Mouse (Mus musculus) G1E (cell line): Measurements from ENCODE around the gene Lin54. TPM values are rescaled to one million over a fixed set of nuclear protein-coding genes. Genes with fewer than 3 reads are reported as not detected.
A peak's percentile ranks its signal among the peaks of the same experiment; 100 is the strongest.

ENCODE experiments used
- ATAC-seq: 2 replicates; pipeline ENCODE4 v1.8.0; 2016; ENCODE audit warnings: mild to moderate bottlenecking; ENCODE audit not compliant: insufficient number of reproducible peaks, poor library complexity, low FRiP score, severe bottlenecking; ENCODE audit errors: extremely low read depth
- DNase-seq: peaks from one replicate; pipeline ENCODE4 v3.0.0; 2012; ENCODE audit warnings: low spot score
- H3K27me3 ChIP-seq: 2 replicates; pipeline ENCODE4 v1.6.1; 2012; ENCODE audit warnings: mild to moderate bottlenecking, low read length, inconsistent platforms; ENCODE audit not compliant: insufficient read depth
- H3K36me3 ChIP-seq: replicated peaks from 2 replicates; pipeline ENCODE3; 2012; ENCODE audit warnings: mild to moderate bottlenecking, inconsistent platforms
- H3K4me1 ChIP-seq: 2 replicates; pipeline ENCODE4 v1.6.1; 2012; ENCODE audit warnings: low read depth, low read length, inconsistent platforms, mixed read lengths; ENCODE audit not compliant: insufficient read depth
- H3K4me3 ChIP-seq: 2 replicates; pipeline ENCODE4 v1.5.1; 2012; ENCODE audit warnings: low read depth, mild to moderate bottlenecking, inconsistent platforms, low read length, moderate library complexity, mixed read lengths
- H3K9me3 ChIP-seq: replicated peaks from 2 replicates; pipeline ENCODE4 v1.6.1; 2012; ENCODE audit warnings: inconsistent platforms
- CTCF ChIP-seq: IDR thresholded peaks from 2 replicates; pipeline ENCODE4 v1.5.1; 2012; ENCODE audit warnings: low read depth, low read length, inconsistent platforms, mixed read lengths
- GATA1 ChIP-seq: IDR thresholded peaks from 2 replicates; pipeline ENCODE4 v1.6.1; 2012; ENCODE audit warnings: borderline replicate concordance, low read length, inconsistent platforms, mixed read lengths
- GATA2 ChIP-seq: IDR thresholded peaks from 2 replicates; pipeline ENCODE4 v1.6.1; 2012; ENCODE audit warnings: low read depth, low read length, inconsistent platforms, borderline replicate concordance
- POLR2AphosphoS5 ChIP-seq: IDR thresholded peaks from 2 replicates; pipeline ENCODE4 v1.6.1; 2012; ENCODE audit warnings: low read depth, low read length, inconsistent platforms; ENCODE audit not compliant: insufficient replicate concordance
- TAL1 ChIP-seq: conservative IDR thresholded peaks from 2 replicates; pipeline ENCODE4 v1.6.1; 2012; ENCODE audit warnings: low read depth, low read length, inconsistent platforms, mixed read lengths
- polyA plus RNA-seq: library from polyadenylated mRNA; stranded (reverse); fragments of >175 nt; gene quantifications from 2 replicates; pipeline ENCODE4 v1.2.3, GENCODE M21; 2012
- total RNA-seq, 2 experiments: library from RNA; stranded (forward) in 1 of 2; stranded (reverse) in 1 of 2; fragments of 200-1000 nt in 1 of 2; fragments of >200 nt in 1 of 2; fragmentation: Nextera tagmentation in 1 of 2; gene quantifications; 2 replicates each; pipeline ENCODE4 v1.2.3; 2014 to 2017

Lin54 gene
- total and polyA plus RNA-seq, 3 experiments: 2.7 to 80.4 (median 76.0) TPM

DNA sequence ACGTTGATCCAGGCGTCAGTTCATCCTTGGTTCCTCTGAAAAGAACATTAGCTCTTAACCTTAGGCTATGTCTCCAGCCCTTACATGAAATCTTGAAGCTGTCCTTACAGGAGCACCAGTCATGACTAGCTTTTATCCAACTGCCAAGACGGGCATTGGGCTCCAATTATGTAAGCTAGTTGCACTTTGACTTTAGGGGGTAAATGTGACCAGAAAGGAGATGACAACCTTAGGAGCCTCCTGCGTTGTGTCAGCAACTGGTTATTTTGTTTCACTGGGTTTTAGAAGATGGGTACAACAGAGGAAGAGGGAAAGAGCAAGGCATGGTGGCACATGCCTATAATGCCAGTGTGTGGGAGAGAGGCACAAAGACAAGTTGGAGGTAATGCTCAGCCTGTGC lies 81.6 kb downstream of the Lin54 start:
- ATAC-seq: no peak
- H3K4me3 ChIP-seq: no peak overlapping the region
- DNase-seq: no peak
- no peaks in the 10 kb centered on the region for H3K9me3 ChIP-seq
- no peaks in the 10 kb centered on the region for H3K27me3 ChIP-seq
- TF ChIP-seq TAL1 (no peak), POLR2AphosphoS5 (peak; percentile 27; the same call in 1 of the 2 replicates), GATA1 (no peak), GATA2 (no peak), CTCF (no peak)
- H3K4me1 ChIP-seq: peaks cover 51% of the 10 kb centered on the region
- H3K36me3 ChIP-seq: peaks cover 65% of the 10 kb centered on the region

DNA sequence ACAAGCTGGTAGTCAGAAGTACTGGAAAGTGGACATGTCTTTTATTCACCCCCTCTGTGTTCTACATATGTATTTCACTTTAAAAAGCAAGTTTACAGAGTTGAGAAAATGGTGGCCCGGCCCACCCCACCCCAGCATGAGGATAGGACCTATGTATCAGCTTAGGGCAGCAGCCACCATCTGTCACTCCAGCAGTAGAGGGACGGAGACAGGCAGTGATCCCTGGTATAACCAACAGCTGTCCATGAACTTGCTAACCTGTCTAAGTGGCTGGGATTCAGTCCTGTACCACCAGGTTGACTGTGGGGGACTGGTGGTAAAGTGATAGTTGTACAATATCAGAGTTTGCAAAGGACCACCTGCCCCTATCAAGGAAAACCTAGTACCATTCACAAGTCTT lies 82.4 kb downstream of the Lin54 start:
- ATAC-seq (no peak), DNase-seq (no peak)
- H3K4me3 ChIP-seq: no peak overlapping the region
- H3K4me1 ChIP-seq: peaks cover 48% of the 10 kb centered on the region
- H3K9me3 ChIP-seq: no peaks in the 10 kb centered on the region
- H3K27me3 ChIP-seq: no peaks in the 10 kb centered on the region
- TF ChIP-seq POLR2AphosphoS5: no peak
- TF ChIP-seq GATA2: no peak
- no peak for TF ChIP-seq CTCF
- no peak for TF ChIP-seq TAL1
- no peak for TF ChIP-seq GATA1
- peaks cover 62% of the 10 kb centered on the region for H3K36me3 ChIP-seq

DNA sequence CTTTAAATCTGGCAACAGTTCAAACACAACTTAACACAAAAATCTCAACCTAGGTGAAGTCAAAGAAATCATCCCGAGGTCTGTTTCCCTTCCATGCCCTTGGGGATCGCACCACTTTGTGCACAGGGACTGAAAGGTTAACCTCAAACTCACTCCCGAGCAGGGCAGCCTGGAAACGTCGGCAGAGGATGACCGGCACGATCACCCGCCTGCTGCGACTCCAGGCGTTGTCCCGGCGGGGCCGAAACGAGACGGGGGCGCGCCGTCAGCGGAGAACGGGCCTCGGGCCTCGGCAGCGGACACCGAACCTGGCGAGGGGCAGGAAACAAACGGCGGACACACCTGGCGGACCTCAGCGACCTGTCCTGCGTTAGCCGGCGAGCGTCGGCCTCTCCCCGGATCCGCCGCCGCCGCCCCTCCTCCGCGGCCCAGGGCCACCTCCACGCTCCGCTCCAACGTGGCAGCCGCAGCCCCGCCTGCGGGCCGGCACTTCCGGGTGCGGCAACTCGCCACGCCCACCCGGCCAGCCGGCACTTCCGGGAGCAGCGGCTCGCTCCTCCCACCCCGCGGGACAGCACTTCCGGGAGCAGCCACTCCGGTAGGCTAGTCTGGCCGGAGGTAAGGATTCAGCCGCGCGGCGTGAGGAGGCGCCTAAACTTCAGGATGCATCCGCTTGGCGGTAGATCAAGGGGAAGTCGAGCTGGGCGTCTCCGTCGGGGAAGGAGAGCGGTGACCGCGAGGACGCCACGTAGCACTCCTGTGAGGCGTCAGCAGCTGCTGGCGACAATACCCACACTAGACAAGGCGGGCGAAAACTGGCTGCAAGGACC lies 84.5 kb downstream of the Lin54 start, which contains the start of gene Sec31a:
Gene Sec31a (minus strand): TSS at position 474 of the 830 bp plus-strand sequence.
- Histone ChIP-seq H3K4me3 (peak within 1 kb of the TSS; percentile 99), H3K4me1 (peaks cover 36% of the 10 kb centered on the region), H3K9me3 (no peaks in the 10 kb centered on the region), H3K27me3 (no peaks in the 10 kb centered on the region), H3K36me3 (peaks cover 53% of the 10 kb centered on the region)
- ATAC-seq (peak; percentile 91), DNase-seq (peak; percentile 94)
- TF ChIP-seq POLR2AphosphoS5: 0 out of 2 replicates have a peak, but pooled peaks have one; percentile 31
- no peak for TF ChIP-seq CTCF

DNA sequence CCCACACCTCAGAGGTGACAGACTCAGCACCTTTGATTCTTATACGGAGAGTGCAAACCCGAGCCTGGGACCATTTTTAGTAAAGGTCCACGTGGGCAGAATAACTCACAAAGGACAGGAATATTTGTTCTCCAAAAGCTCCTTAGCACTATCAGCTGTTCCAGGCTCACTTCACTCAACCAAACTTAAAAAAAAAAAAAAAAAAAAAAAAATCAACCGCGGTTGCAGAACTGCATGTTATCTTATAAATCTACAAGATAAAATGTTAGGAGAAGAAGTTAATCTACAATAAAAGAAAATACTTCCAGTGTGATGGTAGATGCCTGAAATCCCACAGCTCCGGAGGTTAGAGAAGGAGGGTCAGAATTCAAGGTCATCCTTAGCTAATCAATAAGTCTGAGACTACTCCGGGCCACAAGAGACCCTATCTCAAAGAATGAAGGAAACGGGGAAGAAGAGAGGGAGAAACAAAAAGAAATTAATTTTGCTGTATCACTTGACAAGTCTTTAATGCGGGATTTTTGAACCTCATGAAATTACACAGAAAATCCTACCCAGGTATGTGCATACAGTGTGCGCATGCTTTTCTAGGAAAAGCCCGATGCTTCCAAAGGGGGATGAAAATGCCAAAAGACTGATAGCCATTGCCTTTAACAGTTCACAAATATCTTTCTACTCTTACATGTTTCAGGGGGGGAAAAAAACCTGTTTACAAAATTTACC lies 85.8 kb downstream of the Lin54 start:
- no peak for DNase-seq
- TF ChIP-seq CTCF: no peak
- no peak for TF ChIP-seq GATA2
- TF ChIP-seq POLR2AphosphoS5: no peak
- TF ChIP-seq GATA1: no peak
- TF ChIP-seq TAL1: no peak
- peaks cover 47% of the 10 kb centered on the region for H3K36me3 ChIP-seq
- H3K4me1 ChIP-seq: peaks cover 34% of the 10 kb centered on the region
- no peak for ATAC-seq
- no peaks in the 10 kb centered on the region for H3K9me3 ChIP-seq
- no peaks in the 10 kb centered on the region for H3K27me3 ChIP-seq
- H3K4me3 ChIP-seq: peak overlapping the region; percentile 51; the same call in 1 of the 2 replicates

DNA sequence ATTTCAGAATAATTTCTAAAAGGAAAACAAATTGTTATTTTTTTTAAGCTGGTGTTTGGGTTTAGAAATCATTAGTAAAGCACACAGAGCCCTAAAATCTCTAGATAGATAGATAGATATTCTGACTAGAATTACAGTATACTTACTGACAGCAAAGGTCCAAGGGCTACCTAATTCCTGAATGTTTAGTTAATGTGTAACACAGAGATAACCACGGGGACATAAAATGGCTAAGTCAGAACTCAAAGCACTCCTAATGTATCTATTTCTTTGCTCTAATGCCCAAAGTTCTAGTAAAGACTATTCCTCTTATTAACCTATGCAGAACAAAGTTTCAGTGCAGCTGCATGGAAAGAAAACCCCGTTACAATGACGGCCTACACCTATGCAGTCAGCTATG lies 87.6 kb downstream of the Lin54 start:
- ATAC-seq: no peak
- Histone ChIP-seq H3K4me1 (peaks cover 36% of the 10 kb centered on the region), H3K27me3 (no peaks in the 10 kb centered on the region), H3K36me3 (peaks cover 39% of the 10 kb centered on the region), H3K9me3 (no peaks in the 10 kb centered on the region), H3K4me3 (no peak overlapping the region)
- no peak for TF ChIP-seq CTCF
- no peak for TF ChIP-seq TAL1
- no peak for TF ChIP-seq POLR2AphosphoS5
- TF ChIP-seq GATA2: no peak
- no peak for TF ChIP-seq GATA1
- no peak for DNase-seq

DNA sequence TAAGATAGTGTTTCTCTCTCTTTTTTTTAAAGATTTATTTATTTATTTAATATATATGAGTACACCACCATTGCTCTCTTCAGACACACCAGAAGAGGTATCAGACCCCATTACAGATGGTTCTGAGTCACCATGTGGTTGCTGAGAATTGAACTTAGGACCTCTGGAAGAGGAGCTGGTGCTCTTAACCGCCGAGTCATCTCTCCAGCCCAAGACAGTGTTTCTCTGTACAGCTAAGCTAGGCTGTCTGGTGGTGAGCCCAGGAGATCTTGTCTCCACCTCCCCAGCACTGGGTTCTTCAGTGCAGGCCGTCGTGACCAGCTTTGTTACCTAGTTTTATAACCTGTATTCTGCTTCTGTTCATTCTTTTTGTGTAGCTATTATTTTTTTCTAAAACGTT lies 90.2 kb downstream of the Lin54 start:
- Histone ChIP-seq H3K4me1 (peaks cover 26% of the 10 kb centered on the region), H3K4me3 (no peak overlapping the region), H3K9me3 (no peaks in the 10 kb centered on the region), H3K36me3 (peaks cover 57% of the 10 kb centered on the region), H3K27me3 (no peaks in the 10 kb centered on the region)
- DNase-seq (no peak), ATAC-seq (no peak)
- TF ChIP-seq GATA1 (no peak), POLR2AphosphoS5 (no peak), TAL1 (no peak), GATA2 (no peak), CTCF (no peak)
